Mouse (Mus musculus) layer of hippocampus, adult 8-10 months (tissue): Measurements from ENCODE around the gene Aldh1l1. TPM values are rescaled to one million over a fixed set of nuclear protein-coding genes. Genes with fewer than 3 reads are reported as not detected.
"Not testable (repeated sequence)": the region's sequence is repeated elsewhere in the genome, so short reads cannot be mapped to it uniquely, and the experiment has no call there.

Experiments
- DNase-seq, 2 experiments: peaks; one replicate each; pipeline ENCODE4 v3.0.0; 2022; ENCODE audit warnings: low spot score in 2 of 2
- total RNA-seq, 4 experiments: library from RNA; stranded (reverse); gene quantifications; 2 replicates each; pipeline ENCODE4 v1.2.4; 2022

Gene Aldh1l1
- total RNA-seq, 4 experiments from 2014 or later = 40.8 to 52.0 (median 45.5) TPM

GRCm38 (mm10) chr6:90618821-90619636 is 132.8 kb downstream of the Aldh1l1 start:
- no peak for DNase-seq

GRCm38 (mm10) chr6:90619936-90620335 is 133.7 kb downstream of the Aldh1l1 start:
- DNase-seq = no peak

- no peak for DNase-seq
These were observed 134.8 kb downstream of the Aldh1l1 start for GRCm38 (mm10) chr6:90620791-90621583.

- DNase-seq = no peak
These were observed 135.3 kb downstream of the Aldh1l1 start for GRCm38 (mm10) chr6:90621584-90621890.

GRCm38 (mm10) chr6:90622758-90623455 is 136.7 kb downstream of the Aldh1l1 start:
- DNase-seq = no peak

GRCm38 (mm10) chr6:90623456-90623836 is 137.2 kb downstream of the Aldh1l1 start:
- no peak for DNase-seq

GRCm38 (mm10) chr6:90624184-90624583 is 138.0 kb downstream of the Aldh1l1 start:
- DNase-seq = no peak

GRCm38 (mm10) chr6:90624733-90625132 is 138.5 kb downstream of the Aldh1l1 start:
- DNase-seq = no peak

- no peak for DNase-seq
These were observed 139.2 kb downstream of the Aldh1l1 start for GRCm38 (mm10) chr6:90625207-90625994.

- no peak for DNase-seq
These were observed 141.3 kb downstream of the Aldh1l1 start for GRCm38 (mm10) chr6:90627556-90627955.

- DNase-seq = no peak
These were observed 143.3 kb downstream of the Aldh1l1 start for GRCm38 (mm10) chr6:90629506-90629905.

GRCm38 (mm10) chr6:90630427-90630826 is 144.2 kb downstream of the Aldh1l1 start:
- no peak for DNase-seq

- DNase-seq = not testable (repeated sequence)
These were observed 146.3 kb downstream of the Aldh1l1 start for GRCm38 (mm10) chr6:90632526-90632925.

GRCm38 (mm10) chr6:90635081-90635480 is 148.9 kb downstream of the Aldh1l1 start:
- DNase-seq = no peak

- no peak for DNase-seq
These were observed 149.4 kb downstream of the Aldh1l1 start for GRCm38 (mm10) chr6:90635611-90636010.

- no peak for DNase-seq
These were observed 156.8 kb downstream of the Aldh1l1 start for GRCm38 (mm10) chr6:90643057-90643456.

GRCm38 (mm10) chr6:90644965-90645364 is 158.7 kb downstream of the Aldh1l1 start:
- DNase-seq = no peak

- no peak for DNase-seq
These were observed 162.2 kb downstream of the Aldh1l1 start for GRCm38 (mm10) chr6:90648391-90648790.

GRCm38 (mm10) chr6:90649279-90649678 is 163.1 kb downstream of the Aldh1l1 start:
- DNase-seq = no peak
